Mouse (Mus musculus): ENCODE measurements at regions not wholly inside any gene's neighbourhood (a gene's known extent, or its start where the extent isn't known, plus 50 kb on each side); places are given as distances from the start of the nearest gene placed in this dataset.

- no peak overlapping the region for H3K4me2 ChIP-seq (ENCODE audit: low read depth)
- WGBS (ENCODE audit: insufficient replicate concordance) = 60% methylated on average over 3 of the region's 3 CpGs
- DNase-seq (ENCODE audit: low read depth in 3 of 3, low spot score in 3 of 3) (no peak), ATAC-seq (ENCODE audit: insufficient read depth) (no peak)
- no peak overlapping the region for H3K9ac ChIP-seq (replicated peaks)
- H3K9me3 ChIP-seq (ENCODE audit: control insufficient read depth, low read length) = no peaks in the 10 kb centered on the region
- no peak overlapping the region for H3K27ac ChIP-seq
- no peak for TF ChIP-seq CTCF (IDR thresholded peaks at IDR 0.05; ENCODE audit: low read depth)
- H3K4me3 ChIP-seq (ENCODE audit: insufficient read depth in 1 of 2, low read depth in 2 of 2, low read length in 2 of 2) = no peak overlapping the region
- no peaks in the 10 kb centered on the region for H3K27me3 ChIP-seq (ENCODE audit: control insufficient read depth, insufficient read depth, low read length)
- H3K36me3 ChIP-seq (replicated peaks; ENCODE audit: control insufficient read depth, insufficient read depth, low read depth) = no peaks in the 10 kb centered on the region
- no peaks in the 10 kb centered on the region for H3K4me1 ChIP-seq (replicated peaks; ENCODE audit: control insufficient read depth in 2 of 2, insufficient read depth in 2 of 2, low read length in 1 of 2)
Observed at GRCm38 (mm10) chr10:51417221-51417911, 63.0 kb upstream of the Gm49339 start.

DNA sequence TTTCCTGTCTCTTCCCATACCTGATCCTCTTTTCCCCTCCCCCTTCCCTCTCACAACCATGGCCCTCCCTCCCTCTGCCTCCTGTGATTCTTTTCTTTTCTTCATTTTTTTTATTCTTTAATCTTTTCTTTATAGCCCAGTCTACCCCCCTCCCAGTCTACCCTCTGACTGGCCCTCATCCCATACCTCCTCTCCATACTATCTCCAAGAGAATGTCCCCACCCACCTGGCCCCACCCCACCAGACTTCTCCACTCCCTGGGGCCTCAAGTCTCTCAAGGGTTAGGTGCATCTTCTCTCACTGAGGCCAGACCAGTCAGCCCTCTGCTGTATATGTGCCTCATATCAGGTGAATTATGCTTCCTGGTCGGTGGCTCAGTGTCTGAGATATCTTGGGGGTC is 61.9 kb upstream of the Gm49339 start:
- H3K9me3 ChIP-seq (ENCODE audit: control insufficient read depth, low read length) = no peaks in the 10 kb centered on the region
- H3K4me1 ChIP-seq (replicated peaks; ENCODE audit: control insufficient read depth in 2 of 2, insufficient read depth in 2 of 2, low read length in 1 of 2) = no peaks in the 10 kb centered on the region
- 33% methylated on average over 1 of the region's 1 CpGs for WGBS (ENCODE audit: insufficient replicate concordance)
- no peak overlapping the region for H3K9ac ChIP-seq (replicated peaks)
- H3K27ac ChIP-seq = no peak overlapping the region
- DNase-seq (ENCODE audit: low read depth in 3 of 3, low spot score in 3 of 3) (no peak), ATAC-seq (ENCODE audit: insufficient read depth) (no peak)
- TF ChIP-seq CTCF (IDR thresholded peaks at IDR 0.05; ENCODE audit: low read depth) (no peak), EP300 (IDR thresholded peaks at IDR 0.05; ENCODE audit: low read depth) (no peak)
- H3K27me3 ChIP-seq (ENCODE audit: control insufficient read depth, insufficient read depth, low read length) = no peaks in the 10 kb centered on the region
- H3K4me2 ChIP-seq (ENCODE audit: low read depth) = no peak overlapping the region
- no peak overlapping the region for H3K4me3 ChIP-seq (ENCODE audit: insufficient read depth in 1 of 2, low read depth in 2 of 2, low read length in 2 of 2)
- H3K36me3 ChIP-seq (replicated peaks; ENCODE audit: control insufficient read depth, insufficient read depth, low read depth) = no peaks in the 10 kb centered on the region

- Histone ChIP-seq H3K4me2 (ENCODE audit: low read depth) (no peak overlapping the region), H3K27me3 (ENCODE audit: control insufficient read depth, insufficient read depth, low read length) (no peaks in the 10 kb centered on the region), H3K36me3 (replicated peaks; ENCODE audit: control insufficient read depth, insufficient read depth, low read depth) (no peaks in the 10 kb centered on the region), H3K9ac (replicated peaks) (no peak overlapping the region), H3K27ac (no peak overlapping the region), H3K4me1 (replicated peaks; ENCODE audit: control insufficient read depth in 2 of 2, insufficient read depth in 2 of 2, low read length in 1 of 2) (no peaks in the 10 kb centered on the region), H3K4me3 (ENCODE audit: insufficient read depth in 1 of 2, low read depth in 2 of 2, low read length in 2 of 2) (no peak overlapping the region), H3K9me3 (ENCODE audit: control insufficient read depth, low read length) (no peaks in the 10 kb centered on the region)
- 7% methylated on average over 1 of the region's 1 CpGs for WGBS (ENCODE audit: insufficient replicate concordance)
- no peak for TF ChIP-seq EP300 (IDR thresholded peaks at IDR 0.05; ENCODE audit: low read depth)
- no peak for TF ChIP-seq CTCF (IDR thresholded peaks at IDR 0.05; ENCODE audit: low read depth)
- DNase-seq (ENCODE audit: low read depth in 3 of 3, low spot score in 3 of 3) (no peak), ATAC-seq (ENCODE audit: insufficient read depth) (no peak)
Observed at GRCm38 (mm10) chr10:51422501-51422900, 57.9 kb upstream of the Gm49339 start.
